ENCODE assay signal across 26 mouse cellular contexts in genomic region chr8:34429231-34429630, GRCm38 (mm10).
DNase-seq lines count a peak whose midpoint lies in the region; ATAC-seq and TF ChIP-seq lines count a peak whose summit lies in the region.
"Had no signal": no experiment of that assay in that cellular context is flagged by ENCODE, and none has a peak within 500 bp of the region (broad histone marks: within the 10 kb centered on the region; RNA-seq: fewer than 3 reads in every experiment).

No protein-coding gene starts in this region.

- H3K27me3 ChIP-seq in lung, postnatal 0 days (replicated peaks; ENCODE audit: insufficient read depth, low read length), result no peaks in the 10 kb centered on the region
- no peaks in the 10 kb centered on the region for H3K27me3 ChIP-seq in embryonic facial prominence, embryonic 14.5 days (replicated peaks; ENCODE audit: control insufficient read depth, insufficient read depth, low read length)
- H3K27me3 ChIP-seq in limb, embryonic 13.5 days, result 0 out of 2 replicates have a peak, but pooled peaks cover 6% of the 10 kb centered on the region
- H3K27me3 ChIP-seq: heart, embryonic 12.5 days; heart, embryonic 15.5 days; hindbrain, embryonic 15.5 days had no signal

- no peak for ATAC-seq in lung, postnatal 0 days
- no peak for ATAC-seq in embryonic facial prominence, embryonic 14.5 days (ENCODE audit: low read depth)
- peak; percentile 61; the same call in 1 of the 2 replicates for ATAC-seq in limb, embryonic 13.5 days (ENCODE audit: low FRiP score, low read depth)
- no peak for ATAC-seq in monocyte, adult 5-6 weeks (replicated peaks; ENCODE audit: insufficient number of reproducible peaks, low FRiP score, low TSS enrichment, poor library complexity, severe bottlenecking)
- ATAC-seq: activated CD4-positive, CD25-positive, alpha-beta regulatory T cell, adult 4 months; CD4-positive, CD25-positive, alpha-beta regulatory T cell, adult 4 months; forebrain, embryonic 14.5 days; forebrain, postnatal 0 days had no signal

- no peak overlapping the region for H3K4me3 ChIP-seq in lung, postnatal 0 days (ENCODE audit: low read depth, low read length)
- no peak overlapping the region for H3K4me3 ChIP-seq in embryonic facial prominence, embryonic 14.5 days (ENCODE audit: low read depth, low read length)
- no peak overlapping the region for H3K4me3 ChIP-seq in limb, embryonic 13.5 days
- H3K4me3 ChIP-seq: gastrocnemius, adult 2 months; heart, embryonic 12.5 days; heart, embryonic 15.5 days; hindbrain, embryonic 10.5 days; hindbrain, embryonic 15.5 days had no signal

- 0 out of 2 replicates have a peak, but pooled peaks cover 2% of the 10 kb centered on the region for H3K9me3 ChIP-seq in lung, postnatal 0 days (ENCODE audit: low read length)
- H3K9me3 ChIP-seq in embryonic facial prominence, embryonic 14.5 days (ENCODE audit: control insufficient read depth, low read length), result 0 out of 2 replicates have a peak, but pooled peaks cover 3% of the 10 kb centered on the region
- H3K9me3 ChIP-seq in limb, embryonic 13.5 days, result no peaks in the 10 kb centered on the region
- H3K9me3 ChIP-seq: heart, embryonic 12.5 days; heart, embryonic 15.5 days; hindbrain, embryonic 10.5 days; hindbrain, embryonic 15.5 days had no signal

- TF ChIP-seq CTCF in lung, postnatal 0 days (IDR thresholded peaks at IDR 0.05), result no peak

- H3K27ac ChIP-seq in lung, postnatal 0 days (ENCODE audit: low read length), result no peak overlapping the region
- no peak overlapping the region for H3K27ac ChIP-seq in embryonic facial prominence, embryonic 14.5 days (replicated peaks; ENCODE audit: low read depth, low read length)
- no peak overlapping the region for H3K27ac ChIP-seq in limb, embryonic 13.5 days
- H3K27ac ChIP-seq: gastrocnemius, adult 2 months; heart, embryonic 15.5 days; hindbrain, embryonic 10.5 days; hindbrain, embryonic 15.5 days had no signal

- H3K9ac ChIP-seq in lung, postnatal 0 days (replicated peaks; ENCODE audit: low read depth), result no peak overlapping the region
- H3K9ac ChIP-seq in embryonic facial prominence, embryonic 14.5 days (ENCODE audit: low read depth, low read length), result no peak overlapping the region
- H3K9ac ChIP-seq in limb, embryonic 13.5 days, result no peak overlapping the region
- H3K9ac ChIP-seq: forebrain, postnatal 0 days; heart, embryonic 12.5 days; heart, embryonic 15.5 days; hindbrain, embryonic 15.5 days had no signal

- no peak overlapping the region for H3K4me2 ChIP-seq in lung, postnatal 0 days (replicated peaks; ENCODE audit: low read depth, low read length)
- H3K4me2 ChIP-seq in embryonic facial prominence, embryonic 14.5 days (ENCODE audit: low read depth, low read length), result no peak overlapping the region
- no peak overlapping the region for H3K4me2 ChIP-seq in limb, embryonic 13.5 days (replicated peaks)
- H3K4me2 ChIP-seq: heart, embryonic 12.5 days; heart, embryonic 15.5 days; hindbrain, embryonic 15.5 days had no signal

- TF ChIP-seq EP300 in lung, postnatal 0 days (IDR thresholded peaks at IDR 0.05), result no peak

- WGBS in lung, postnatal 0 days, result 58% methylated on average over 3 of the region's 3 CpGs
- 37% methylated on average over 3 of the region's 3 CpGs for WGBS in embryonic facial prominence, embryonic 14.5 days
- 27% methylated on average over 3 of the region's 3 CpGs for WGBS in limb, embryonic 13.5 days

- no peaks in the 10 kb centered on the region for H3K36me3 ChIP-seq in lung, postnatal 0 days (ENCODE audit: insufficient read depth, low read length)
- H3K36me3 ChIP-seq in embryonic facial prominence, embryonic 14.5 days (ENCODE audit: control insufficient read depth, insufficient read depth, low read length), result no peaks in the 10 kb centered on the region
- H3K36me3 ChIP-seq in limb, embryonic 13.5 days, result no peaks in the 10 kb centered on the region
- H3K36me3 ChIP-seq: heart, embryonic 12.5 days; heart, embryonic 15.5 days; hindbrain, embryonic 10.5 days; hindbrain, embryonic 15.5 days had no signal

- peak; percentile 13 for DNase-seq in lung, postnatal 0 days (ENCODE audit: low spot score)
- DNase-seq in lung, postnatal 36 days, result no peak
- peak; percentile 11 for DNase-seq in brain, adult 2 months (ENCODE audit: low read depth, low spot score)
- peak; percentile 86 for DNase-seq in embryonic facial prominence, embryonic 14.5 days (ENCODE audit: low spot score)
- no peak for DNase-seq in layer of hippocampus, adult 8-10 months (ENCODE audit: low spot score in 2 of 2)
- DNase-seq in kidney, postnatal 14 days, result no peak
- DNase-seq: adrenal gland, adult 8-10 months; adrenal gland, postnatal 25 days; cerebellum, adult 18-20 months; cerebellum, adult 9-10 months; cerebellum, postnatal 14 days; forebrain, postnatal 0 days; gastrocnemius, adult 2 months; gastrocnemius, postnatal 14 days; heart, adult 11 months; heart, postnatal 10 days; heart, postnatal 36 days had no signal

- H3K4me1 ChIP-seq in lung, postnatal 0 days (ENCODE audit: insufficient read depth, low read depth, low read length), result no peaks in the 10 kb centered on the region
- H3K4me1 ChIP-seq in embryonic facial prominence, embryonic 14.5 days (ENCODE audit: control insufficient read depth, insufficient read depth, low read length), result peaks cover 14% of the 10 kb centered on the region; the same call in 1 of the 2 replicates
- H3K4me1 ChIP-seq in limb, embryonic 13.5 days, result peaks cover 24% of the 10 kb centered on the region
- H3K4me1 ChIP-seq: hindbrain, embryonic 10.5 days; hindbrain, embryonic 15.5 days had no signal

Comparison
In these comparisons a context has a peak if more than half of its experiments do, and no peak if none do; other contexts are left out.
1. DNase-seq: peak in lung, postnatal 0 days (single experiment), brain, adult 2 months (single experiment) and embryonic facial prominence, embryonic 14.5 days (single experiment); none in lung, postnatal 36 days (single experiment), layer of hippocampus, adult 8-10 months (0 of 2) and kidney, postnatal 14 days (single experiment).